Mouse (Mus musculus) heart, embryonic 11.5 days (tissue): ENCODE results near the gene Duxf3. TPM values are rescaled to one million over a fixed set of nuclear protein-coding genes. Genes with fewer than 3 reads are reported as not detected.
"Not testable (repeated sequence)": the region's sequence is repeated elsewhere in the genome, so short reads cannot be mapped to it uniquely, and the experiment has no call there.

Experiments used
- ATAC-seq: fragments of 200-750 bp; cut with Nextera tagmentation; replicated peaks from 2 replicates; pipeline ENCODE4 v1.8.0; 2017; ENCODE audit warnings: moderate library complexity; ENCODE audit not compliant: insufficient number of reproducible peaks, low FRiP score, low TSS enrichment
- H3K27ac ChIP-seq: fragments of 300-500 bp; sonication (generic); 2 replicates; pipeline ENCODE4 v1.5.1; 2014; ENCODE audit warnings: mild to moderate bottlenecking, low read depth, low read length
- H3K27me3 ChIP-seq: fragments of 300-500 bp; sonication (generic); 2 replicates; pipeline ENCODE4 v1.6.1; 2014; ENCODE audit warnings: mild to moderate bottlenecking, low read length, mixed read lengths; ENCODE audit not compliant: control insufficient read depth, insufficient read depth
- H3K36me3 ChIP-seq: fragments of 300-500 bp; sonication (generic); 2 replicates; pipeline ENCODE4 v1.6.1; 2014; ENCODE audit warnings: mild to moderate bottlenecking, low read length, moderate library complexity, mixed read lengths; ENCODE audit not compliant: control insufficient read depth, insufficient read depth
- H3K4me1 ChIP-seq: fragments of 300-500 bp; sonication (generic); 2 replicates; pipeline ENCODE4 v1.6.1; 2014; ENCODE audit warnings: low read length; ENCODE audit not compliant: control insufficient read depth, insufficient read depth
- H3K4me2 ChIP-seq: fragments of 300-500 bp; sonication (generic); 2 replicates; pipeline ENCODE4 v1.6.1; 2014; ENCODE audit warnings: mild to moderate bottlenecking, moderate library complexity
- H3K4me3 ChIP-seq: fragments of 300-500 bp; sonication (generic); 2 replicates; pipeline ENCODE4 v1.5.1; 2014; ENCODE audit warnings: low read depth, low read length
- H3K9ac ChIP-seq: fragments of 300-500 bp; sonication (generic); 2 replicates; pipeline ENCODE4 v1.6.1; 2014; ENCODE audit warnings: mild to moderate bottlenecking, low read depth, low read length, moderate library complexity
- H3K9me3 ChIP-seq: fragments of 300-500 bp; sonication (generic); replicated peaks from 2 replicates; pipeline ENCODE4 v1.6.1; 2016; ENCODE audit warnings: low read length; ENCODE audit not compliant: control insufficient read depth
- WGBS: fragments of 180-500 bp; shearing (Covaris S2); extraction: QIAGEN DNeasy Blood & Tissue Kit; methylation state at CpG from one replicate; pipeline ENCODE4 v1.1.7; 2014; ENCODE audit not compliant: insufficient replicate concordance; 5-methylcytosine and 5-hydroxymethylcytosine counted together
- polyA plus RNA-seq: library from polyadenylated mRNA; unstranded; fragments of >200 nt; fragmentation: Nextera tagmentation; extraction: Ambion mirVana; gene quantifications from 2 replicates; pipeline ENCODE4 v1.2.1, GENCODE M21; 2014

Gene Duxf3
- polyA plus RNA-seq, 1 experiment from 2014 or later = not detected

GRCm38 (mm10) chr10:58226357-58226756, 6.1 kb downstream of the Duxf3 start:
- not testable (repeated sequence) for H3K4me1 ChIP-seq, ATAC-seq, H3K9ac ChIP-seq, H3K9me3 ChIP-seq, H3K27me3 ChIP-seq, H3K4me3 ChIP-seq, H3K27ac ChIP-seq, H3K36me3 ChIP-seq, H3K4me2 ChIP-seq
- 77% methylated on average over 4 of the region's 4 CpGs for WGBS

- H3K27ac ChIP-seq, H3K27me3 ChIP-seq, H3K4me3 ChIP-seq, H3K9ac ChIP-seq, H3K4me1 ChIP-seq, H3K9me3 ChIP-seq, H3K36me3 ChIP-seq, H3K4me2 ChIP-seq, ATAC-seq: not testable (repeated sequence)
- 77% methylated on average over 16 of the region's 18 CpGs for WGBS
Observed at GRCm38 (mm10) chr10:58224827-58225785, 7.4 kb downstream of the Duxf3 start, which contains the start of gene AW822073. TSS of gene AW822073 (minus strand) at chr10:58224930.

GRCm38 (mm10) chr10:58223972-58224805, 8.3 kb downstream of the Duxf3 start:
- not testable (repeated sequence) for H3K4me3 ChIP-seq, ATAC-seq, H3K4me2 ChIP-seq, H3K36me3 ChIP-seq, H3K9ac ChIP-seq, H3K4me1 ChIP-seq, H3K27ac ChIP-seq, H3K9me3 ChIP-seq, H3K27me3 ChIP-seq
- 78% methylated on average over 28 of the region's 31 CpGs for WGBS

- not testable (repeated sequence) for H3K4me1 ChIP-seq, H3K36me3 ChIP-seq, H3K4me2 ChIP-seq, H3K27ac ChIP-seq, ATAC-seq, H3K4me3 ChIP-seq, H3K9me3 ChIP-seq, H3K27me3 ChIP-seq, H3K9ac ChIP-seq
- 73% methylated on average over 3 of the region's 6 CpGs for WGBS
Observed at GRCm38 (mm10) chr10:58223161-58223560, 9.3 kb downstream of the Duxf3 start.

- H3K4me2 ChIP-seq, H3K27ac ChIP-seq, H3K9me3 ChIP-seq, H3K9ac ChIP-seq, H3K4me3 ChIP-seq, H3K27me3 ChIP-seq, H3K36me3 ChIP-seq, H3K4me1 ChIP-seq, ATAC-seq: not testable (repeated sequence)
- WGBS = 85% methylated on average over 2 of the region's 2 CpGs
Observed at GRCm38 (mm10) chr10:58221571-58221970, 10.9 kb downstream of the Duxf3 start.

- H3K9me3 ChIP-seq = peaks cover 4% of the 10 kb centered on the region
- no peak overlapping the region for H3K4me3 ChIP-seq
- WGBS = 76% methylated on average over 6 of the region's 6 CpGs
- H3K4me2 ChIP-seq = no peak overlapping the region
- H3K27me3 ChIP-seq = no peaks in the 10 kb centered on the region
- no peaks in the 10 kb centered on the region for H3K4me1 ChIP-seq
- H3K9ac ChIP-seq = no peak overlapping the region
- H3K36me3 ChIP-seq = no peaks in the 10 kb centered on the region
- ATAC-seq = no peak
- H3K27ac ChIP-seq = no peak overlapping the region
Observed at GRCm38 (mm10) chr10:58220726-58221125, 11.7 kb downstream of the Duxf3 start.

- H3K4me3 ChIP-seq = no peak overlapping the region
- no peak overlapping the region for H3K4me2 ChIP-seq
- H3K27me3 ChIP-seq = no peaks in the 10 kb centered on the region
- H3K9ac ChIP-seq = no peak overlapping the region
- no peaks in the 10 kb centered on the region for H3K4me1 ChIP-seq
- 73% methylated on average over 3 of the region's 3 CpGs for whole genome bisulfite sequencing
- H3K36me3 ChIP-seq = no peaks in the 10 kb centered on the region
- H3K9me3 ChIP-seq = peaks cover 4% of the 10 kb centered on the region
- H3K27ac ChIP-seq = no peak overlapping the region
- ATAC-seq = no peak
Observed at GRCm38 (mm10) chr10:58217366-58217765, 15.1 kb downstream of the Duxf3 start.

- Histone ChIP-seq H3K36me3 (no peaks in the 10 kb centered on the region), H3K27me3 (no peaks in the 10 kb centered on the region), H3K27ac (no peak overlapping the region), H3K4me1 (no peaks in the 10 kb centered on the region), H3K9ac (no peak overlapping the region), H3K4me3 (no peak overlapping the region), H3K9me3 (peaks cover 3% of the 10 kb centered on the region; the same call in 1 of the 2 replicates), H3K4me2 (no peak overlapping the region)
- WGBS = 79% methylated on average over 1 of the region's 1 CpGs
- ATAC-seq = no peak
Observed at GRCm38 (mm10) chr10:58215353-58215752, 17.1 kb downstream of the Duxf3 start.
